Mouse (Mus musculus): ENCODE measurements at regions not wholly inside any gene's neighbourhood (a gene's known extent, or its start where the extent isn't known, plus 50 kb on each side); places are given as distances from the start of the nearest gene placed in this dataset.

- no peak for DNase-seq
Observed at GRCm38 (mm10) chr8:8258231-8258638, 402.8 kb downstream of the Efnb2 start.

- no peak for DNase-seq
Observed at GRCm38 (mm10) chr8:8256327-8256726, 404.7 kb downstream of the Efnb2 start.

- no peak for DNase-seq
Observed at GRCm38 (mm10) chr8:8254446-8254845, 406.6 kb downstream of the Efnb2 start.

GRCm38 (mm10) chr8:8244599-8244998, 416.4 kb downstream of the Efnb2 start:
- no peak for DNase-seq

- no peak for DNase-seq
Observed at GRCm38 (mm10) chr8:8241755-8242501, 419.1 kb downstream of the Efnb2 start.

GRCm38 (mm10) chr8:8241051-8241688, 419.9 kb downstream of the Efnb2 start:
- DNase-seq: no peak

- no peak for DNase-seq
Observed at GRCm38 (mm10) chr8:8239489-8239888, 421.6 kb downstream of the Efnb2 start.

- DNase-seq: no peak
Observed at GRCm38 (mm10) chr8:8238051-8238450, 423.0 kb downstream of the Efnb2 start.

GRCm38 (mm10) chr8:8233616-8234015, 427.4 kb downstream of the Efnb2 start:
- DNase-seq: peak; percentile 51 to 57

- DNase-seq: no peak
Observed at GRCm38 (mm10) chr8:8233156-8233555, 427.9 kb downstream of the Efnb2 start.

- DNase-seq: peak in 1 of 2 experiments; percentile 17
Observed at GRCm38 (mm10) chr8:8231996-8232632, 428.9 kb downstream of the Efnb2 start.

GRCm38 (mm10) chr8:8231308-8231985, 429.6 kb downstream of the Efnb2 start:
- DNase-seq: peak; percentile 47 to 71

- DNase-seq: no peak
Observed at GRCm38 (mm10) chr8:8225994-8226393, 435.0 kb downstream of the Efnb2 start.

GRCm38 (mm10) chr8:8225175-8225830, 435.7 kb downstream of the Efnb2 start:
- DNase-seq: peak in 1 of 2 experiments; percentile 47

GRCm38 (mm10) chr8:8220395-8221031, 440.5 kb downstream of the Efnb2 start:
- DNase-seq: no peak

- no peak for DNase-seq
Observed at GRCm38 (mm10) chr8:8219701-8220394, 441.2 kb downstream of the Efnb2 start.

- DNase-seq: no peak
Observed at GRCm38 (mm10) chr8:8193036-8193435, 468.0 kb downstream of the Efnb2 start.

GRCm38 (mm10) chr8:8186046-8186445, 475.0 kb downstream of the Efnb2 start:
- no peak for DNase-seq

- no peak for DNase-seq
Observed at GRCm38 (mm10) chr8:8183233-8183622, 477.8 kb downstream of the Efnb2 start.

GRCm38 (mm10) chr8:8182616-8183232, 478.3 kb downstream of the Efnb2 start:
- DNase-seq: no peak

- no peak for DNase-seq
Observed at GRCm38 (mm10) chr8:8182108-8182507, 478.9 kb downstream of the Efnb2 start.
